Mouse (Mus musculus) adrenal gland, postnatal 36 days (tissue): ENCODE data around the gene Opcml. TPM values are rescaled to one million over a fixed set of nuclear protein-coding genes. Genes with fewer than 3 reads are reported as not detected.

Experiments
- DNase-seq, 2 experiments: peaks; one replicate each; pipeline ENCODE4 v3.0.0; 2021; ENCODE audit warnings: mixed read lengths in 1 of 2
- long read RNA-seq, 2 experiments: library from polyadenylated mRNA; stranded (forward); transcript quantifications; one replicate each; pipeline ENCODE4 v2.0.0; 2021; ENCODE audit warnings: borderline sequencing depth in 2 of 2
- total RNA-seq, 2 experiments: library from RNA; stranded (reverse); gene quantifications; 2 replicates each; pipeline ENCODE4 v1.2.3; 2021

Opcml gene
- total RNA-seq: 1 to 10 TPM; 1.3 to 2.3 TPM
- long read RNA-seq, experiment 1, partial matches to known transcripts: 0 of 1 reads
- long read RNA-seq, experiment 1, other reads (novel, unspliced or antisense): 1 of 1 reads
- long read RNA-seq, experiment 2: 0 reads

GRCm38 (mm10) chr9:27790725-27791638, at the start of gene Opcml:
Gene Opcml (plus strand): TSS chr9:27790775.
- DNase-seq: no peak

DNA sequence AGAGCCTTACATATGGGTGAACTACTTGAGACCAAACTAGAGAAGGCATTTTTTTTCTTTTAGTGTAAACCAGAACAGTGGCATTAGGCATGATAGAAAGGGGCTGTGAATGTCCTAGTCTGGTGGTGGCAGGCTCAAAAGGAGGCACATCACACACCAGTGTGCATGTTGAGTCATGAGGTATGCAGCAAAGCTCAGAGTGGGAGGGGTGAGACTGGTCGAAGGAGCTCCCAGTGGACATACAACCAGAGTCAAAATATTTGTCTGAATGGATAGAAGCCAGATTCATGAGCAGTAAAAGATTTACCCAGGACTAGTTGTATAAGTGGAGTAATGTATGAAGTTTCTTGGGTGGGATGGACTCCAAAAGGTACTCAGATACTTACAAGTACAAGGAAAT, 31.9 kb upstream of the Opcml start:
- no peak for DNase-seq

DNA sequence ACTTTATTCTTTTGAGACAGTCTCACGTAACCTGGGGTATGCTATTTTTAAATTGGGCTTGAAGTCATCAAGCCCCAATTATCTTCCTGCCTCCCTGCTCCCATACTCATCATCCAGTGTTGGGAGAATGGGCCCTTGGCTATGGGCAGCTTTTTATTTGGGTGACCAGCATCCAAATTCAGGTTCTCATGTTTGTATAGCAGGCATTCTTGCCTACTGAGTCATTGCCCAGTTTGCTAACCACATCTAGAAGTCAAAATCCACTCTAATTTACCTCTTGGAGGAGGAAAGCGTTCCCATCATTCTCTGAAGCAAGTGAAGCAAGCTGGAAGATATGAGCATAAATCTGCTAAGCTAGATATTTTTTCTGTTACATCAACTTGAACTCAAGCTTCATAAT, 29.4 kb upstream of the Opcml start:
- no peak for DNase-seq

DNA sequence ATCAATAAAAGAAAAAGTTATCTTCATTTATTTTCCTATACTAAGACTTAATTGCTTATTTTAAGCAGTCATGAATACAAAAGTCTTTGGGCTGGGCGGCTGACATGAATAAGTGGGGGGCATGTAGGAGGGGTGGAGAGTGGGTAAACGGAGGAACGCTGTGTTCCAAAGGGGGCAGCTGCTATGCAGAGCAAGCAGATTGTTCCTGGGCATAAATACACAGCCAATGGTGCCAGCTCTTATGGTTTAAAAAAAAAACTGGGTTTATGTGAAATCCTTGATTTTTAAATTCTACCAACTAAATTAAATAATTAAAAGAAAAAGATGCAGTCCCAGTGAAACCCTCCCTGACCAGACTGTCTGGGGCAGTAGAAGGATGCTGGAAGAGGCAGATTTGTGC, 24.1 kb upstream of the Opcml start:
- no peak for DNase-seq

DNA sequence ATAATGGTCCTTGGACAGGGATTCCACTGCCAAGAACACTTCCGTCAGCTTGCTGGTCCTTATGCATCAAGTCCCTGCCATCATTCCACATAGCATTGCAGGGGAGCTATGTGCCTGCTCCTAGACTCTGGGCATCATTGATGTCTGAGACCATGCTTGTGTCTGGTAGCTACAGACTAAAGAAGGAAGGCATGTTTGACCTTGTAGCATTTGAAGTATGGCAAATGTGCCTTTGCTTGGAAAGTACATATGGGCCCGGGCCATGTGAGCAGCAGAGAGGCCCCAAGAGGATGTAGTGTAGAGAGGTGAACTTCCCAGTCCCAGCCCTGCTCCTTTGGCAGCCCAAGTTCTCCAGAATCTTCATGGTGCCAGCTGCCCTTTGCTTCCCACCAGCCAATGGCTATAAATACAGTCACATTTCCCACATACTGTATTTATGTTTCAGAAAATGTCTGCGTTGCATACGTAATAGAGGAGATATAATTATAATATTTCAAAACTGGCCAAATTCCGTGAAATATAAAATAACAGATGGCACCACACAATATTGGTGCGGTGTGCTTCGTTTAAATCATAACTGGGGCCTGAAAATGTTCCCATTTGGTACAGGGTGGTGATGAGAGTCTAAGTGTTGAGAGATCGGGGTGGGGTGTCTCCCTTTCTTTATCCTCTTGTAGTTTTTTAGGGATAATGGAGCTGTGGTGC, 23.2 kb upstream of the Opcml start:
- no peak for DNase-seq

GRCm38 (mm10) chr9:27768788-27769187, 21.8 kb upstream of the Opcml start:
- DNase-seq: no peak

DNA sequence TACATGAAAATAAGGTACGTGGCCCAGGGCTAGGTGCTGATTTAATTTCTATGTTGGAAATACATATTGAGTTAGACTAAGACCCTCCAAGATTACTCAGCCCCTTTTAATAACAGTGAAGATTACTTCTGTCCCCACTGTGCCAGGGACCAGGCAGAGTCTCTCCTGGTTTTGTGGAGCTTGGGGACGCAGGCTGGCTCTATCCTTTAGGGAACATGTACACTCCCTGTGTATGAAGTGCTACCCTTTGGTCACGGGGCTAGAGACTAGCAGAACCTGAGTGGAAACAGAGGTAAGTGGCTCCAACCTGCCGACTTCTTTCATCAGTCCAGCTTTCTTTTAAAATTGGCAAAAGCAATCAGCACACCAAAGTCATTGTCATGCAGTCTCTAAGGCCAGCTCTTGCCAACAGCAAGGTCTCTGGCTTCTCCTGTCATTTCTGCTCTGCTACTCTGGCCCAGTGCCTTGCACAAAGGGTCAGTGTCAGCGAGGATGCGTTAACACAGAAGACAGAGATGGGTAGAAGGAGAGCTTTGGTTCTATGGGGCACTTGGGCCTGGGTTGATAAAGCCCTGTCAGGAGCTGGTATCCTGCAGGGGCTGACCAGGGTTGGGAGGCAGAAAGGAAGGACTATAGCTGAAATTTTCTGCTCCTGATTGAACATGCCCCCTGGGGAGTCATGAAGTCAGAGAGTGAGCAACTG, 9.1 kb upstream of the Opcml start:
- DNase-seq: no peak

GRCm38 (mm10) chr9:27781994-27782337, 8.6 kb upstream of the Opcml start:
- no peak for DNase-seq

DNA sequence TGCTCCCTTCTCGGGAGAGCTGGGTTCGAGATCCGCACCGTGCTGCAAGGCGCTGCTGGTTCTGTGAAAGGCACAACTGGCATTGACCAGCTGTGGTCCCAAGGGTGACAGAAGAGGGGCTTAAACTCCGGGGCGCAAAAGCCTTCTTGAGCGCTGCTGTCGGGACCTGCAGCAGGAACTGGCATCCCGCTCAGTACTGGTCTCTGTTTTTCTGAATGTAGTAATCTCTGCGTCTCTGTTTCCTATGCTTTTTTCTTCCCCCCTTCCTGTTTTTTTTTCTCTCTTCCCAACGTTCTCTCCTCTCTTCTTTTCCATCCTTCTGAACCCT, 1.0 kb downstream of the Opcml start:
- no peak for DNase-seq

GRCm38 (mm10) chr9:27792226-27792625, 1.7 kb downstream of the Opcml start:
- no peak for DNase-seq

DNA sequence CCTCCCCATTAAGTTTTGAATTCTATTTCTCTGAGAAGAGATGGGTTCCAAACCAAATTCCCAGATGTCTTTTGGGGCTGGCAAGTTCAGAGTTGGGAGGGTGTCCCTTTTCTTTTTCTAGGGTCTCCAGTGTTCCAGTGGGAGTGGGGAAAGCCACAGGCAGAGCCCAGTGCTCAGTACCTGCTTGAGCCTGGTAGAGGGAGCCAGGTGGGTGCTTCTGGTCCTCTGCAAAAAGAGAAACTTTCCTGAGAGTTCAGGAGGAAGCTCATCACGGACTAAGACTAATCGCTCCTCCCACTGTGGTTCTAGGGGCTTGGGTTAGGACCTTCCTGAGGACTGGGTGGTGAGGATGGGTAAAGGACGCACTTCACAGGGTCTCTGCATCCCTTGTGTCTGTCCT, 2.4 kb downstream of the Opcml start:
- no peak for DNase-seq

DNA sequence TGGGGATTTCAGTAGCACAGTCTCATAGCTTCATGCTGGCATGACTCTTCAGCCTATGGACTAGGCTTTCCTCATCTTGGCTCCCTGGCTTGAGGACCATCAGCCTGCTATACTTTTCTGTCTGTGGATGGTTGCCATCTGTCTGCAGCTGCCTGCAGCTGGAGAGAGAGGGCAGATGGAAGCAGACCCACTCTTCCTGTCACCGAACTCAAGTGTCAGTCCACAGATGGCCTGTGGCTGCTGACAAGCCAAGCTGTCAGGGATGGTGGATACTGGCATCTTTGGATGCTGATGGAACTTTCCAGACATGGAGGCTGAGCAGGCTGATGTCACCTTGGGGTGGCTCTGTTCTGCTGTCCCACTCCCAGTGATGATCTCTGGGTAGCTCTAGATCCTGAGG, 6.0 kb downstream of the Opcml start:
- DNase-seq: no peak

DNA sequence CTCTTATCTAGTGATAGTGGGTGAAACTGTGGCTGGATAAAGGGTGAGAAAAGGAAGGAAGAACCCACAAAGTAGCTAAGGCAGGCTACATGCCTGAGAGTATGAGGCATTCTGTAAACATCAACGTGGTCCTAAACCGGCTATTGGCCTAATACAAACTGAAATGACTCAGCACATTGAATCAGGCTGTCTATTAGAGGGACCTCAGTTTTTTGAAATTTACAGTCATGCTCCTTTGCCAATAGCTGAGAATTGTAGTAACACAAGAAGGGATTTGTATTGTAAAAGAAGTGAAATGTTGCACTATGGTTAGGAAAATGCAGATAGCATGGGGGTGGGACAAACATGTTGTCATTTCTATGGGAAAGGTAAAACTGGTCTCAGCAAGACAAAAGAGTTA, 10.4 kb downstream of the Opcml start:
- no peak for DNase-seq

- DNase-seq: no peak
Measured at GRCm38 (mm10) chr9:27801807-27802206, 11.2 kb downstream of the Opcml start.

- DNase-seq: no peak
Measured at GRCm38 (mm10) chr9:27802379-27802778, 11.8 kb downstream of the Opcml start.

GRCm38 (mm10) chr9:27804461-27804860, 13.9 kb downstream of the Opcml start:
- no peak for DNase-seq

- no peak for DNase-seq
Measured at GRCm38 (mm10) chr9:27809741-27810140, 19.2 kb downstream of the Opcml start.

DNA sequence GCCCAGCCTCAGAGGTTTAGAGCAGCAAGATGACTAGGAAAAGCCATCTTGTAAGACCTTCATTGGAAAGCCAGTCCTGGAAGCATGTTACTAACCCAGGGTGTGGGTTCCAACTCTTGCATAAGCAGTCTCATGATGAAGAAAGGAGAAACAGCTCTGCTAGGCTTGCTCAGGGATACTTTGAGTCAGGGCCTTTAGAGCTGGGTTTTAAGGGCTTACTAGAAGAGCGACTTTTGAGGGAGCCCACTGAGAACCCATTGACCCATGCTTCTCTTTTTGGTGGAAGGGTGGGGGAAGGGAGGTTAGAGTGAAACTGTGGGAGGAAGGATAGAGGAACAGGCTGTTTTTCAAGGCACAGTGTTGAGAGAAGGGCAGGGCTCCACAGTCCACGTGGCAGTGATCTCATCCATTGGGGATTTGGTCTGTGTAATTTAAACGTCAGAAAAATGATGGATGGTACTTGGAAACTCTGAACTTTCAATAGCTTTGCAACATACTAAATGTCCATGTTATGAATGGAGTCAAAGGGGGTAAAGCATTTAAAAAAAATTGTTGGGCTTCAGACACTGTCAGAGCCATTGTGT, 22.7 kb downstream of the Opcml start:
- DNase-seq: peak in 1 of 2 experiments; percentile 9

DNA sequence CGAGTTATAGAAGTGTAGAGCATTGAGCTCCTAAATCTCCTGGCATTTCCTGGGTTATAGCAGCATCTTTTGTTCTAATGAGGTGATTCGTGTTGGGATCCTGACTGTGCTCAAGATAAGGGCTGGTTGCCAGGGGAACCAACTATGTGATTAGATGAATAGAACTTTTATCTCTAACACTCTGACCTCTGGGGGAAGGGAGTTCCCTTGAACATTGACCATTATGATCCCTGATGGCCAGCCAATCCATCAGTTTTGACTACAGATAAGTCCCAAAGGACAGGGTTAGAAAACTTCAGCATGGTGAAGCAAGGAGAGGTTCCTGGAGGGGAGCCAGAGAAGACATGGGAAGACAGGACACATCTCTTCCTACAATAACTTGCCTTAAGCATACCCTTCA, 23.6 kb downstream of the Opcml start:
- DNase-seq: no peak

DNA sequence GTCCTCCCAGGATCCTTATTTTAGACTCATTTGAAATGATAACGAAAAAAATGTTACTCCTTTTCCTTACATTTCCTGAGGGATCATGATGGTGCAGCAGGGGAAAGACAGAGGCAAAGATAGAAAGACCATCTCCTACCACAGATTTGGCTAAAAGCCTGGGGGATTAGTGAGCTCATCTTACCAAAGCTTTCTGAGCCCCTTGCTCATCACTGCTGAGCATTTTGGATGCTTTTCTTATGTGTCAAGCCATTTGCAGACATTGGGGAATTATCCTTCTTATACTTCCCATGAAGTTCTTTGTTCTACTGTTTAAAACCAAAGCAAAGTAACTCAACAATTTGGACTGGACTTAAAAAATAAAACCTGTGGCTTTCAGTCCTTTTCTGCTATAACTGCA, 30.6 kb downstream of the Opcml start:
- no peak for DNase-seq

GRCm38 (mm10) chr9:27822681-27823080, 32.1 kb downstream of the Opcml start:
- no peak for DNase-seq

GRCm38 (mm10) chr9:27824424-27824823, 33.8 kb downstream of the Opcml start:
- no peak for DNase-seq

DNA sequence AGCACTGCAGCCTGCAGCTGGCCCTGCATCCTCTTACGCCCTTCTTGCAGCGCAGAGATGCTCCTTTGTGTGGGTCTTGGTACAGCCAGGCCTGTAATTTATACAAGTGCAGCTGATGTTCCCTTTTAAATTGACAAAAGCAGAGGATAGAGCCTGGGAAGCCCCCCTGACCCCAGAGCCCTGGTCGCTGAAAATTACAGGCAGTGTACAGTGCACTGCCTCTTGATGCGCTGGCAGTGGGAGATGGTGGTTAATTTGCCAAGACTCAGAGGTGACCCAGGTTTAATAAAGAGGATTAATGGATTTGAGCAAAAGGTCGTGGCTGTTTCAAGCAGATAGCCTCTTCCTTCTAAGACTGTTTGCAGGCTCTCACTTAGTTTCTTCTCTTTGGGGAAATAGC, 39.9 kb downstream of the Opcml start:
- DNase-seq: no peak
